Mouse (Mus musculus): ENCODE data around the gene App. TPM values are rescaled to one million over a fixed set of nuclear protein-coding genes. Genes with fewer than 3 reads are reported as not detected.

Gene App
- total and polyA plus RNA-seq, 2 experiments from 2014 or later = 433 to 493 TPM

DNA sequence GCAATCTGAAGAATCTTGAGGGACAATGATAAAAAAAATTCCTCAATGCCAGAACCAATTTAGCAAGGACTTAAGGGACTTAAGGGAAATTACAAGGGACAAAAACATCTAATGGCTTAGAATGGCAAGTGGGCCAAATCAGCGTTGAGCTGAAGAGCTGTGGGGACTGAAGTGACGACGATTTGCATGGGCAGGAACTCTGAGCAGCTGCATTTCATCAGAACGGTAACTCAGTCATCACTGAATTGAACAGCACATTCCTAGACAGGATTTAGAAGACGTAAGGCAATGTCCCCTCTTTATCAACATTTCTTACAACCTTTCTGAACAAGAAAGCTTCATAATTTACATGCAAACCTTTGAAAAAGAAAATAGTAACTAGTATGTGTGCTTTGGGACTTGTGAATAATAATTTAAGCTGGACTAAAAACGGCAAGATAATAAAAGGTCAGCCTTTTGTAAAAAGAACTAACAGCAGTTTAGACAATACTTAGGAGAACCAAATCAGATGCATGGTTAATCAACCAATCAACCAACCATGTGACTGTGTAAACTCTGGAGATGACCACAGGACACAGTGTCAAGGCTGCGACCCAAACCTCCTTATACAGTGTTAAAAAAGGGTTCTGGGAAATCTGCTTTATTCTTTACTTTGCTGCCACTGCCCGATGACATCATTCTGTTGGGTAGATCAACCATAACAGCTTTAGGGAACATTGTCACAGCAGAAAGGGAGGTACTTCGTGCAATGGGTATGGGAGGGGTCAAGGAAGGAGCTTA lies 164.5 kb downstream of the App start:
- Histone ChIP-seq H3K9ac (no peak overlapping the region), H3K9me3 (ENCODE audit: low read length) (no peaks in the 10 kb centered on the region), H3K4me1 (ENCODE audit: insufficient read depth) (no peaks in the 10 kb centered on the region), H3K4me2 (ENCODE audit: low read depth) (no peak overlapping the region), H3K36me3 (ENCODE audit: insufficient read depth) (peaks cover 40% of the 10 kb centered on the region), H3K27ac (ENCODE audit: low read depth, low read length) (no peak overlapping the region), H3K4me3 (ENCODE audit: low read depth, low read length) (no peak overlapping the region), H3K27me3 (ENCODE audit: insufficient read depth, low read length) (no peaks in the 10 kb centered on the region)
- DNase-seq = no peak
- no peak for ATAC-seq
- TF ChIP-seq CTCF (IDR thresholded peaks at IDR 0.05; ENCODE audit: low read depth) = no peak
- 64% methylated on average over 9 of the region's 9 CpGs for WGBS

- peak; percentile 63 for DNase-seq
- no peak overlapping the region for H3K9ac ChIP-seq
- H3K4me1 ChIP-seq (ENCODE audit: insufficient read depth) = no peaks in the 10 kb centered on the region
- TF ChIP-seq CTCF (IDR thresholded peaks at IDR 0.05; ENCODE audit: low read depth) = no peak
- peak; percentile 67 for ATAC-seq
- no peaks in the 10 kb centered on the region for H3K27me3 ChIP-seq (ENCODE audit: insufficient read depth, low read length)
- no peak overlapping the region for H3K4me3 ChIP-seq (ENCODE audit: low read depth, low read length)
- H3K4me2 ChIP-seq (ENCODE audit: low read depth) = no peak overlapping the region
- H3K36me3 ChIP-seq (ENCODE audit: insufficient read depth) = peaks cover 10% of the 10 kb centered on the region; the same call in 1 of the 2 replicates
- no peak overlapping the region for H3K27ac ChIP-seq (ENCODE audit: low read depth, low read length)
- 65% methylated on average over 5 of the region's 5 CpGs for WGBS
- no peaks in the 10 kb centered on the region for H3K9me3 ChIP-seq (ENCODE audit: low read length)
Measured at GRCm38 (mm10) chr16:85001939-85002556, 171.5 kb downstream of the App start.

GRCm38 (mm10) chr16:85000304-85000703 lies 173.3 kb downstream of the App start:
- no peak for ATAC-seq
- Histone ChIP-seq H3K27ac (ENCODE audit: low read depth, low read length) (no peak overlapping the region), H3K4me2 (ENCODE audit: low read depth) (no peak overlapping the region), H3K9me3 (ENCODE audit: low read length) (no peaks in the 10 kb centered on the region), H3K9ac (no peak overlapping the region), H3K4me3 (ENCODE audit: low read depth, low read length) (no peak overlapping the region), H3K27me3 (ENCODE audit: insufficient read depth, low read length) (no peaks in the 10 kb centered on the region), H3K4me1 (ENCODE audit: insufficient read depth) (no peaks in the 10 kb centered on the region), H3K36me3 (ENCODE audit: insufficient read depth) (peaks cover 16% of the 10 kb centered on the region)
- no peak for TF ChIP-seq CTCF (IDR thresholded peaks at IDR 0.05; ENCODE audit: low read depth)
- no peak for DNase-seq
- WGBS = 87% methylated on average over 7 of the region's 7 CpGs

DNA sequence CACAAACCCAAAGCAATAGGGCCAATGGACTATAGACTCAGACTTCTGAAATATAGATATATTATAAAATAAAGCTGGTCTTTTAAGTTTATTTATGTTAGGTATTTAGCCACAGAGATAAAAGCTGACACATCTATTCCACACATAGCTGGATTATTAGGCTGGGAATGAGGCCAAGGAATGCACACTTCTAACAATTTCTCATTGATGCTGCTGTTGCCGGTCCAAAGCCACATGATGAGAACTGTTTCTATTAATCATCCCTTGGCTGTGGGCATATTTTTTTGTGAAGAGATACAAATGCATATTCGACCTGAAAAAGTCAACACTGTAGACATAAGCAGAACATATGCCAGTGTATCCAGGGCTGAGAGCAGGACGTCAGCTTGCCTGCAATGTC lies 176.0 kb downstream of the App start:
- H3K27me3 ChIP-seq (ENCODE audit: insufficient read depth, low read length) = no peaks in the 10 kb centered on the region
- H3K27ac ChIP-seq (ENCODE audit: low read depth, low read length) = no peak overlapping the region
- DNase-seq (no peak), ATAC-seq (no peak)
- no peak for TF ChIP-seq CTCF (IDR thresholded peaks at IDR 0.05; ENCODE audit: low read depth)
- no peaks in the 10 kb centered on the region for H3K9me3 ChIP-seq (ENCODE audit: low read length)
- no peaks in the 10 kb centered on the region for H3K4me1 ChIP-seq (ENCODE audit: insufficient read depth)
- no peak overlapping the region for H3K4me3 ChIP-seq (ENCODE audit: low read depth, low read length)
- WGBS = 53% methylated on average over 3 of the region's 3 CpGs
- no peak overlapping the region for H3K4me2 ChIP-seq (ENCODE audit: low read depth)
- peaks cover 18% of the 10 kb centered on the region for H3K36me3 ChIP-seq (ENCODE audit: insufficient read depth)
- H3K9ac ChIP-seq = no peak overlapping the region

DNA sequence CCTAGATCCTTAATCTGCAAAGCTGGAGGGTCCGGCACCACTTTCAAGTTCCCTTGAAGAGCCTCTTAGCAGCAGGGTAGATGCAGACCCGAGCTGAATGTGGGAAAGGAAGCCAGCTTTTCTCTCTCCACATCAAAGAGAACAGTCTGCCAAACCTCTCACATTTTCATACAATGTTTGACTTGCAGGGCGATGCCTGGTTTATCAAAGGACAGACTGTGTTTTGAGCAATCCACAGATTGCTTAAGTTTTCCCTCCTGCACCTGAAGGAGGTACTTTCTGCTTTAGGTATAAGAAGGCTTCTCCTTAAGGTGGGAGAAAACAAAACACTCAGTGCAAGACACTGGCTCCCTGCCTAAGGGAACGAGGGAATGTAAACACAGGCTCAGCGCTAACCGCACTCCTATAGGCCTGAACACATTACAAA lies 178.1 kb downstream of the App start:
- no peak for DNase-seq
- no peaks in the 10 kb centered on the region for H3K4me1 ChIP-seq (ENCODE audit: insufficient read depth)
- H3K27ac ChIP-seq (ENCODE audit: low read depth, low read length) = 0 out of 2 replicates have a peak overlapping the region, but pooled peaks have one; percentile 4

GRCm38 (mm10) chr16:84992888-84993287 lies 180.7 kb downstream of the App start:
- DNase-seq (no peak), ATAC-seq (no peak)
- 86% methylated on average over 7 of the region's 7 CpGs for WGBS
- H3K4me1 ChIP-seq (ENCODE audit: insufficient read depth) = 0 out of 2 replicates have a peak, but pooled peaks cover 6% of the 10 kb centered on the region
- H3K27ac ChIP-seq (ENCODE audit: low read depth, low read length) = no peak overlapping the region
- no peak overlapping the region for H3K4me3 ChIP-seq (ENCODE audit: low read depth, low read length)
- no peaks in the 10 kb centered on the region for H3K9me3 ChIP-seq (ENCODE audit: low read length)
- no peak overlapping the region for H3K9ac ChIP-seq
- peaks cover 12% of the 10 kb centered on the region; the same call in 1 of the 2 replicates for H3K36me3 ChIP-seq (ENCODE audit: insufficient read depth)
- no peak for TF ChIP-seq CTCF (IDR thresholded peaks at IDR 0.05; ENCODE audit: low read depth)
- no peak overlapping the region for H3K4me2 ChIP-seq (ENCODE audit: low read depth)
- no peaks in the 10 kb centered on the region for H3K27me3 ChIP-seq (ENCODE audit: insufficient read depth, low read length)

More for the DNA sequence above, 178.1 kb downstream of the App start:
- TF ChIP-seq CTCF (IDR thresholded peaks at IDR 0.05; ENCODE audit: low read depth) = no peak
- Histone ChIP-seq H3K4me3 (ENCODE audit: low read depth, low read length) (no peak overlapping the region), H3K9me3 (ENCODE audit: low read length) (no peaks in the 10 kb centered on the region), H3K27me3 (ENCODE audit: insufficient read depth, low read length) (no peaks in the 10 kb centered on the region), H3K36me3 (ENCODE audit: insufficient read depth) (peaks cover 18% of the 10 kb centered on the region), H3K4me2 (ENCODE audit: low read depth) (no peak overlapping the region), H3K9ac (no peak overlapping the region)
- 0 out of 2 replicates have a peak, but pooled peaks have one; percentile 21 for ATAC-seq
- 37% methylated on average over 6 of the region's 6 CpGs for WGBS

DNA sequence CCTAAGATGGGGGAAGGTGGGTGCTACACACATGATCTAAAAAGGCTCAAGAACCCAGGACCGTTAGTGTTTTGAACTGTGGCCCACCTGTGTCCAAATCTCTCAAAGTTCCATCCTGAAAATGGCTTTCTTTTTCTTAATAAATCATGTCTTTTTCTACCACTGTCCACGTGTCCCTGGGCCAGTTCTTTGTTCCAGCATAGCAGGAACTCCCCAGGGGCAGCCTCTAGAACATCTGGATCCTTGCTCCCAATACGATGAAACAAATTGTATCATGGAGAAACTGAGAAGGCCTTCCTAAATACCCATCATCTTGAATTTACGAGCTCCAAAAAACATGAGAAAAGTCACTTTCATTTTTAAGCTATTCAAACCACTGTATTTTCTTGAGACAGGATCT lies 182.6 kb downstream of the App start:
- no peaks in the 10 kb centered on the region for H3K9me3 ChIP-seq (ENCODE audit: low read length)
- ATAC-seq = no peak

More for the DNA sequence above, 182.6 kb downstream of the App start:
- Histone ChIP-seq H3K9ac (no peak overlapping the region), H3K27ac (ENCODE audit: low read depth, low read length) (no peak overlapping the region), H3K27me3 (ENCODE audit: insufficient read depth, low read length) (no peaks in the 10 kb centered on the region), H3K4me2 (ENCODE audit: low read depth) (no peak overlapping the region), H3K36me3 (ENCODE audit: insufficient read depth) (0 out of 2 replicates have a peak, but pooled peaks cover 10% of the 10 kb centered on the region), H3K4me3 (ENCODE audit: low read depth, low read length) (no peak overlapping the region), H3K4me1 (ENCODE audit: insufficient read depth) (0 out of 2 replicates have a peak, but pooled peaks cover 6% of the 10 kb centered on the region)
- TF ChIP-seq CTCF (IDR thresholded peaks at IDR 0.05; ENCODE audit: low read depth) = no peak
- 88% methylated on average over 4 of the region's 4 CpGs for WGBS
- DNase-seq = no peak

All from forebrain, postnatal 0 days (tissue).